Mouse (Mus musculus) hindbrain, embryonic 15.5 days (tissue): ENCODE results near the gene Hesx1. TPM values are rescaled to one million over a fixed set of nuclear protein-coding genes. Genes with fewer than 3 reads are reported as not detected.

Source experiments
- ATAC-seq: fragments of 200-750 bp; cut with Nextera tagmentation; 2 replicates; pipeline ENCODE4 v1.8.0; 2017; ENCODE audit warnings: low read depth, moderate number of reproducible peaks, moderate TSS enrichment; ENCODE audit not compliant: low FRiP score
- H3K27ac ChIP-seq: fragments of 300-500 bp; sonication (generic); replicated peaks from 2 replicates; pipeline ENCODE4 v1.5.1; 2015; ENCODE audit warnings: mild to moderate bottlenecking, inconsistent platforms
- H3K27me3 ChIP-seq: fragments of 300-500 bp; sonication (generic); 2 replicates; pipeline ENCODE4 v1.6.1; 2015; ENCODE audit warnings: control low read depth, inconsistent platforms
- H3K36me3 ChIP-seq: fragments of 300-500 bp; sonication (generic); 2 replicates; pipeline ENCODE4 v1.6.1; 2015; ENCODE audit warnings: control low read depth, inconsistent platforms
- H3K4me1 ChIP-seq: fragments of 300-500 bp; sonication (generic); replicated peaks from 2 replicates; pipeline ENCODE4 v1.6.1; 2015; ENCODE audit warnings: control low read depth, inconsistent platforms
- H3K4me2 ChIP-seq: fragments of 300-500 bp; sonication (generic); 2 replicates; pipeline ENCODE4 v1.6.1; 2015; ENCODE audit warnings: moderate library complexity, mild to moderate bottlenecking, inconsistent platforms
- H3K4me3 ChIP-seq: fragments of 300-500 bp; sonication (generic); 2 replicates; pipeline ENCODE4 v1.5.1; 2015; ENCODE audit warnings: mild to moderate bottlenecking, inconsistent platforms
- H3K9ac ChIP-seq: fragments of 300-500 bp; sonication (generic); 2 replicates; pipeline ENCODE4 v1.6.1; 2015; ENCODE audit warnings: inconsistent platforms
- H3K9me3 ChIP-seq: fragments of 300-500 bp; sonication (generic); 2 replicates; pipeline ENCODE4 v1.6.1; 2016; ENCODE audit warnings: control low read depth, inconsistent platforms
- WGBS: fragments of 180-500 bp; shearing (Covaris S2); methylation state at CpG from one replicate; pipeline ENCODE4 v1.1.7; 2015; 5-methylcytosine and 5-hydroxymethylcytosine counted together
- polyA plus RNA-seq: library from polyadenylated mRNA; unstranded; fragments of >200 nt; fragmentation: Nextera tagmentation; extraction: Ambion mirVana; gene quantifications from 2 replicates; pipeline ENCODE4 v1.2.1, GENCODE M21; 2015

Hesx1 gene
- polyA plus RNA-seq, 1 experiment from 2014 or later = 0.16 TPM

DNA sequence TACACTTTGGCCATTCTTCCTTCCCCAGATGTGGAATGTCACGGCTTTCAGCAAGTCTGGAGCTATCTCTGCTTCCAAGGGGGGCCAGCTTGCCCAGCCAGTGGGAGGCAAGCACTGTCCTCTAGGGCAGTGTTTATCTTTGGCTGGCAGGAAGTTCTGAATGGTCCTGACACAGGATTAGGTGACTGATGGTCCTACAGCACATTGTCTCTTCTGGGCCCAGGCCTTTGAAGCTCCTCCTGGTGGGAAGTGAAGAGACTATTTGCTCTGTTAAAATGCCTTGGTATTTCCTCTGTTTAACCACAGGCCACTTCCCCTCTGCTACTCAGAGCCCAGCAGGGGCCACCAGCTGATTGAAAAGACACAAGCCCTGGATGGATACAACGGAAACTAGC is 50.7 kb downstream of the Hesx1 start:
- H3K36me3 ChIP-seq = no peaks in the 10 kb centered on the region
- no peak overlapping the region for H3K27ac ChIP-seq
- WGBS = 16% methylated on average over 2 of the region's 2 CpGs
- peaks cover 19% of the 10 kb centered on the region for H3K4me1 ChIP-seq
- no peak overlapping the region for H3K9ac ChIP-seq
- no peak overlapping the region for H3K4me3 ChIP-seq
- H3K4me2 ChIP-seq = no peak overlapping the region
- no peak for ATAC-seq
- no peaks in the 10 kb centered on the region for H3K9me3 ChIP-seq
- H3K27me3 ChIP-seq = peaks cover 5% of the 10 kb centered on the region

DNA sequence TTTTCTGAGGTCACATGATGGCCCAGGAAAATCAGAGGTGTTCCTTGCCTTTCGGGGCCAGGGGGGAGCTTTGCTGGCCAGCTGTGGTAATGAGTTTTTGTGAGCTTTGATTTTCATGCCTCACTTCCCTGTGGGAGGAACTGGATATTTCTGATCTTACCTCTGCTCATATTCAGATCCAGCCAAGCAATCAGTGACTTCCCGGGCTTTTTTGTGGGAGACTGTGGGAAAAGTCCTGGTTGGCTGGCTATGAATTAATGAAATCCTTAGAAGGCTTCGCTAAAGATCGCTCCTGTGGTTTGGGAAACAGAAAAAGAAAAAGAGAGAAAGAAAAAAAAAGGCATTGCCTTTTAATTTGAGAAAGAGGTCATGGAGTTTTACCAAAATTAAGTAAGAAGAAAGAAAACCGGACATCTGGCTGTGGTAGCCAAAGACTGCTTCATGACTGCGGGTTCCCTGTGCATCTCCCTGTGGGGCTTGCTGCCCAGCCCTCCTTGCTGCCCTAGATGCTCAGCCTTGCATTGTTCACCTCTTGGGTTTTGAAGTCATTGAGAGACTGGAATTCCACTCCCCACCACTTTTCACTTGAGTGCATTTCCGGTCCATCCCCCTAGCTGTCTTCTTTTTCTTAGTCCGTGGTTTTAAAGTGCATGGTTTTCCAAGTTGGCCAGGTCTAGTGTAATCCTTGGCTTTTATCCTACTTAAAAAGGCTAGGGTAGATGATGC is 54.2 kb downstream of the Hesx1 start:
- 24% methylated on average over 8 of the region's 8 CpGs for WGBS
- Histone ChIP-seq H3K9ac (no peak overlapping the region), H3K9me3 (no peaks in the 10 kb centered on the region), H3K27me3 (no peaks in the 10 kb centered on the region), H3K4me1 (peaks cover 38% of the 10 kb centered on the region), H3K36me3 (no peaks in the 10 kb centered on the region), H3K4me2 (no peak overlapping the region), H3K27ac (0 out of 2 replicates have a peak overlapping the region, but pooled peaks have one; percentile 25), H3K4me3 (no peak overlapping the region)
- ATAC-seq = no peak

DNA sequence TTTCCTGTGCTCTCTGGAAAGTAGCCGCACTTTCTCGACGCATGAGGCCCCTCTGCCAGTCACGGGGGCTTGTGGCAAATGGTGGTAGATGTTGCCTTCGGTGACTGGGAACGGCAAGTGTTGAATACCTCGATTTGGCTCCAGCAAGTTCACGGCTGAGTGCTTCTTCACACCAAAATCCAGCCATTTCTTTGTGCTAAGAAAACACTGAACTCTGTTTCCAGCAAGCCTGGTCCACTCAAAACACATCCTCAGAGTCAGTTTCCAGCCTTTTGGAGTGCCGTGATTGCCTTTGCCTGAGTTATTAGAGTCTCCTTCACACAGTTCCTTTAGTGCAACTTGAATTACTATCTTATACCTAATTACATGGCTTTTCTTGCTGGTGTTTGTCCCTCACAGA is 55.8 kb downstream of the Hesx1 start:
- 0 out of 2 replicates have a peak, but pooled peaks have one; percentile 14 for ATAC-seq
- no peaks in the 10 kb centered on the region for H3K9me3 ChIP-seq
- H3K36me3 ChIP-seq = no peaks in the 10 kb centered on the region
- no peak overlapping the region for H3K4me3 ChIP-seq
- no peaks in the 10 kb centered on the region for H3K27me3 ChIP-seq
- 12% methylated on average over 9 of the region's 9 CpGs for WGBS
- peaks cover 36% of the 10 kb centered on the region for H3K4me1 ChIP-seq
- H3K9ac ChIP-seq = no peak overlapping the region
- H3K27ac ChIP-seq = peak overlapping the region; percentile 70
- H3K4me2 ChIP-seq = no peak overlapping the region

DNA sequence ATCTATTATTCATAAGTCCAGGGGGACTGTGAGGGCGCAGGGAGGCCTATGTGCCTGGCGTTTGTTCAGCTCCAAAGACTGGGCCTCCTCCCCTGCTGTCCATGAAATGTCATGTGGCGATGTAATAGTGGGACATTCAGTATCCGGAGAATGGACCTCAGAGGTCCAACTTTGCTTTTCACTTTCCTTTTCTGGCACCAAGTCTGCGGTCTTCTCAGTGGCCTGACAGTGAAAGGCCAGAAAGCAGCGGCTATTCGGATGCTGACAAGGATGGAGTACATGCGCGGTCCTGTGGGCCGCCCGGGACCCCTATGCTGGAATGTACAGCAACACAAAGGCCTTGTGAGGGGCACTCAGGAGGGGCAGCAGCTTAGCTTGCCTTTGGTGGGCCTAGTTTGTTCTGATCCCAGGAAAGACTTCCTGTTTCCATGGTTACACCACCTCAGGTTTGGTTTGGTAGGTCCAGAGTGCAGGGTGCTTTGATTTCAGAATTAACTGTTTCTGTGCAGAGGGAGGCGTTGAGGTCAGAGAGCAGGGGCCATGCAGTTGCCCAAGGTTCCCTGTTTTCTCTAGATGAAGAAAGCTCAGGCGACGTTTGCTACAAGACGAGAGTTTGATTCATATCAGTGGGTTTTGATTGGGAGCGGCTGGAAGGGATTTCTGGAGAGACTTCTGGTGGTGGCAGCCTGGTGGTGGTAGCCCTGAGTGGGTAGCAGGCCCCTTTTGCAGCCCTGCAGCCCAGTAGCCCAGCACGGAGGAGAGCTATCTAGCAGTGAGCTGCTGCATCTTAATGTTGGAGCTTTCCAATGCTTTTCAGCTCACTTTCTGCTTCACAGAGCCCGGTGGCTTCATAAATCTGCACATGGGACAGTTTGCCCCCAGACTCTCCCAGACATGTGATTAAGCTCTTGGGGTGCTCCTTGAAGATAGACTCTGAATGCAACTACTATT is 56.6 kb downstream of the Hesx1 start:
- 14% methylated on average over 18 of the region's 18 CpGs for WGBS
- Histone ChIP-seq H3K4me2 (0 out of 2 replicates have a peak overlapping the region, but pooled peaks have one; percentile 0), H3K9ac (0 out of 2 replicates have a peak overlapping the region, but pooled peaks have one; percentile 4), H3K4me3 (no peak overlapping the region), H3K27me3 (no peaks in the 10 kb centered on the region), H3K36me3 (no peaks in the 10 kb centered on the region), H3K27ac (peak overlapping the region; percentile 70), H3K9me3 (no peaks in the 10 kb centered on the region), H3K4me1 (peaks cover 36% of the 10 kb centered on the region)
- peak; percentile 93 for ATAC-seq

DNA sequence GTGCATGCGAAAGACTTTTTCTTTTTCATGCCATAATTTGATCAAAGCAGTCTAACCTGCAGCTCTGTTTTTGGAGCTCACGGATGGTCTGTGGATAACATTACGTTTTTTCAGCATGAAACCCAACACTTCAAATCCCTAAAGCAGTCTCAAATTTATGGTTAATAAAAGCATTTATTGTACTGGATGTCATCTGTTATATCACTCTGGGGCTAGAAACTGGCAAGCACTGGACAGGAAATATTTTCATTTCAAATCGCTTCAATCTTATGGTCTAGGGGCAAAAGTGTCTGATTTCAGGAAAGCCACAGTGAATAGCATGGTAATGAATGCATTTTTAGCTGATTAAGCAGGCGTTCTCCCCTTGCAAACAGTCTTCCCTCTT is 57.3 kb downstream of the Hesx1 start:
- Histone ChIP-seq H3K9me3 (no peaks in the 10 kb centered on the region), H3K36me3 (no peaks in the 10 kb centered on the region), H3K4me1 (peaks cover 36% of the 10 kb centered on the region), H3K4me3 (no peak overlapping the region), H3K27me3 (no peaks in the 10 kb centered on the region), H3K4me2 (no peak overlapping the region), H3K27ac (peak overlapping the region; percentile 70), H3K9ac (0 out of 2 replicates have a peak overlapping the region, but pooled peaks have one; percentile 4)
- 39% methylated on average over 5 of the region's 5 CpGs for WGBS
- ATAC-seq = no peak

Other genes with a start within 250 kb of the Hesx1 start
- gene Asb14, start 99.9 kb upstream of the Hesx1 start, polyA plus RNA-seq = 0.10 and 0.29 TPM in 2 replicates
- gene Appl1, start 23.2 kb upstream of the Hesx1 start, polyA plus RNA-seq = 51.5 and 58.6 TPM in 2 replicates
- 2.7 and 3.2 TPM in 2 replicates for gene Il17rd, start 44.5 kb downstream of the Hesx1 start, polyA plus RNA-seq
- 11.0 and 12.7 TPM in 2 replicates for gene Arhgef3, start 120.5 kb downstream of the Hesx1 start, polyA plus RNA-seq